Mouse (Mus musculus) small intestine, adult 2 months (tissue): ENCODE data around the gene Rgs13.

Experiments
- CTCF ChIP-seq: fragments of 200-500 bp; IDR thresholded peaks from 2 replicates; pipeline ENCODE4 v1.5.1; 2012; ENCODE audit warnings: low read depth, mild to moderate bottlenecking, control low read depth, inconsistent platforms, low read length, moderate library complexity, mixed read lengths; ENCODE audit not compliant: insufficient replicate concordance, insufficient read length; ENCODE audit errors: extremely low read depth
- POLR2A ChIP-seq: fragments of 200-500 bp; IDR thresholded peaks from 2 replicates; pipeline ENCODE4 v1.6.1; 2012; ENCODE audit warnings: low read depth, mild to moderate bottlenecking, control low read depth, inconsistent platforms, low read length, moderate library complexity

GRCm38 (mm10) chr1:144119456-144119855, 57.7 kb downstream of the Rgs13 start:
- no peak for TF ChIP-seq CTCF
- no peak for TF ChIP-seq POLR2A
